Mouse (Mus musculus): Measurements from ENCODE around the gene Vps13a. TPM values are rescaled to one million over a fixed set of nuclear protein-coding genes. Genes with fewer than 3 reads are reported as not detected.
A peak's percentile ranks its signal among the peaks of the same experiment; 100 is the strongest.
"Not testable (repeated sequence)": the region's sequence is repeated elsewhere in the genome, so short reads cannot be mapped to it uniquely, and the experiment has no call there.

Vps13a gene
- polyA plus RNA-seq, 1 experiment = 3.1 TPM

DNA sequence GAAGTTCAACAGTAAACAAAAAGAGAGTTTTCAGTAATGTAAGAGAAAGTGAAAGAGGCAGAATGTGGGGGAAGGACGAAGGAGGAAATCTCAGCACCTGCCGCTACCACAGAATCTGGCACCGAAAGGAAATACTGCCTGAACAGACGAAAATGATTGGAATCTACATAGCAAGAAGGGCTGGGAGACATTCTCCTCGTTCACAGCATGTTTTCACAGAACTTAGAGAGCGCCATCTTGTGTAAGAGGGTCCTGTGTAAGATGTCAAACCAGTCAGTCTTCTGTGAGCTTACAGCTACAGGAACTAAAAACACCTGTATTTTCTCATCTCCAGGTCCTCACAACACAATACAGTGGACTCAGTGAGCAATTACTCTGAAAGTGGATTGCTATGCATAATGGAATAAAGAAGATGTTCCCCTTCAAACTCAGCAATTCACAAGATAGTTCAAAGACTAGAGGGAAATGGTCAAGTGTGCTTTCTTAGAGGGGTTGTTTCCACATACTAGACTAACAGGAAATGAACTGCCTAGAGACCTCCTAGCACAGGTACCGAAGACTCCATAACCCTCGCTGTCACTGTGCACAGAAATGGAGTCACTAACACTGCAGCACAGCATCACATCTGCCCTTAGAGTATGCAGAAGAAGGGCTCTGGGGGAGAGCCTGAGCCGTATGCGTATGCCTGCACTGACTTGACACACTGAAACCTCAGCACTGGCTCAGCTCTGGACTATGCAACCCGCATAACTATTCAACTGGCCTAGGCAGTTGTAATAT, 7.3 kb downstream of the Vps13a start:
- Histone ChIP-seq H3K27me3 (replicated peaks) (no peaks in the 10 kb centered on the region), H3K36me3 (replicated peaks; ENCODE audit: low read length) (peaks cover 11% of the 10 kb centered on the region), H3K4me3 (replicated peaks) (peak overlapping the region; percentile 86), H3K4me1 (peaks cover 82% of the 10 kb centered on the region), H3K9me3 (no peaks in the 10 kb centered on the region)
- TF ChIP-seq GATA1 (IDR thresholded peaks at IDR 0.05; ENCODE audit: borderline replicate concordance, low read length) (no peak), FLI1 (IDR thresholded peaks at IDR 0.05; ENCODE audit: low read length) (no peak)

GRCm38 (mm10) chr19:16767407-16767806, 13.3 kb downstream of the Vps13a start:
- peak overlapping the region; percentile 86 for H3K4me3 ChIP-seq (replicated peaks)
- no peaks in the 10 kb centered on the region for H3K9me3 ChIP-seq
- TF ChIP-seq FLI1 (IDR thresholded peaks at IDR 0.05; ENCODE audit: low read length) (no peak), GATA1 (IDR thresholded peaks at IDR 0.05; ENCODE audit: borderline replicate concordance, low read length) (peak; percentile 91; the same call in 2 of the 3 replicates)

DNA sequence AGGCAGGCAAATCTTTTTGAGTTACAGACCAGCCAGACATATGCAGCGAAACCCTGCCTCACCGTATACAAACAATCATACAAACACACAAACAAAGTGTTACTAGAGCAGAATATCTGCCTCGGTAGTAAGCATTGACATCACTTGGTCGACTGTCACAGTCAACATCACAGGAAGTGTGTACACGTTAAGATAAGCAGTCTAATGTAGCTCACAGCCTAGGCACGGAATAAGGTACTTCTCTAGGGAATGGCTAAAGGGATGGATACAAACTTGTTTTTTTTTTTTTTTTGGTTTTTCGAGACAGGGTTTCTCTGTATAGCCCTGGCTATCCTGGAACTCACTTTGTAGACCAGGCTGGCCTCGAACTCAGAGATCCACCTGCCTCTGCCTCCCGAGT, 23.3 kb downstream of the Vps13a start:
- Histone ChIP-seq H3K36me3 (replicated peaks; ENCODE audit: low read length) (peaks cover 48% of the 10 kb centered on the region), H3K4me1 (peaks cover 43% of the 10 kb centered on the region), H3K4me3 (replicated peaks) (peak overlapping the region; percentile 67)
- H3K9me3 ChIP-seq; H3K27me3 ChIP-seq (replicated peaks): not testable (repeated sequence)
- TF ChIP-seq GATA1 (IDR thresholded peaks at IDR 0.05; ENCODE audit: borderline replicate concordance, low read length) = peak; percentile 47; the same call in 1 of the 3 replicates

More at GRCm38 (mm10) chr19:16767407-16767806, 13.3 kb downstream of the Vps13a start:
- peaks cover 71% of the 10 kb centered on the region for H3K4me1 ChIP-seq
- H3K36me3 ChIP-seq (replicated peaks; ENCODE audit: low read length) = peaks cover 30% of the 10 kb centered on the region
- no peaks in the 10 kb centered on the region for H3K27me3 ChIP-seq (replicated peaks)

- no peaks in the 10 kb centered on the region for H3K27me3 ChIP-seq (replicated peaks)
- TF ChIP-seq GATA1 (IDR thresholded peaks at IDR 0.05; ENCODE audit: borderline replicate concordance, low read length) (no peak), FLI1 (IDR thresholded peaks at IDR 0.05; ENCODE audit: low read length) (no peak)
- H3K36me3 ChIP-seq (replicated peaks; ENCODE audit: low read length) = peaks cover 61% of the 10 kb centered on the region
- H3K4me1 ChIP-seq = peaks cover 40% of the 10 kb centered on the region
- H3K9me3 ChIP-seq = no peaks in the 10 kb centered on the region
- H3K4me3 ChIP-seq (replicated peaks) = no peak overlapping the region
Observed at GRCm38 (mm10) chr19:16755854-16756253, 24.9 kb downstream of the Vps13a start.

DNA sequence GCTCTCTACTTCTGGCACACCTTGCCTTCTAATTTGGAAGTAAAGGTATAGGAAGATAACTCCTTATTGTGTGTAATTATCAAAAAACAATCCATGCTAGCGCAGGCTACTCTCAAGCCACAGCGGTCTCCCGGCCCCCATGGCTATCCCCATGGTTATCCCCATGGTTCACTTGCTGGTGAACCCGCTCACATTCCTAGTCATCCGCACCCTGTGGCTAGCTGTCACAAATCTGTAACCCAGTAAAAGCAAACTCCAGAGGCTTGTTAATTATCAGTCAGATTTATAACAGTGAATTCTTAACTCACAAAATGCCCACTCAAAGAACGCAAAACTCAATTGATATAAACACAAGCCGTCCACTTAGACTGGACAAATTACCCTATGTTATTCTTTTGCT, 25.5 kb downstream of the Vps13a start:
- TF ChIP-seq FLI1 (IDR thresholded peaks at IDR 0.05; ENCODE audit: low read length) (no peak), GATA1 (IDR thresholded peaks at IDR 0.05; ENCODE audit: borderline replicate concordance, low read length) (no peak)
- no peak overlapping the region for H3K4me3 ChIP-seq (replicated peaks)
- H3K4me1 ChIP-seq = peaks cover 35% of the 10 kb centered on the region
- no peaks in the 10 kb centered on the region for H3K27me3 ChIP-seq (replicated peaks)
- peaks cover 64% of the 10 kb centered on the region for H3K36me3 ChIP-seq (replicated peaks; ENCODE audit: low read length)
- H3K9me3 ChIP-seq = no peaks in the 10 kb centered on the region

DNA sequence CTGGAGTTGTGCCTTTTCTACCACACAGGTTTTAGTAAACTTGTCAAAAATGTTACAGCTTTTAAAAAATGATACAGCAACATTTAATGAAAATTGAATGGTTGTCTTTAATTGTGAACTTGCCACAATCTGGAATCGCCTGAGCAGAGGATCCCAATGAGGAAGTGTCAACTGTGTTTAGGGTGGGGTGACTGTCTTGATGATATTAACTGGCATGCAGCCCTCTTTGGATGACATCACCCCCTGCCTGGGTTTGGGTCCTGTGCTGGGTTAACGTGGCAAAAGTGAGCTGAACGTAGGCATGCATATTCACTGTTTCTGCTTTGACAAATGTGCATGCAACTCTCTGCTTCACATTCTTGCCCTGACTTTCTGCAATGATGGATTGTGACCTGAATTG, 27.6 kb downstream of the Vps13a start:
- H3K4me1 ChIP-seq = peaks cover 23% of the 10 kb centered on the region
- no peak for TF ChIP-seq FLI1 (IDR thresholded peaks at IDR 0.05; ENCODE audit: low read length)
- no peak for TF ChIP-seq GATA1 (IDR thresholded peaks at IDR 0.05; ENCODE audit: borderline replicate concordance, low read length)
- no peak overlapping the region for H3K4me3 ChIP-seq (replicated peaks)
- H3K27me3 ChIP-seq (replicated peaks) = no peaks in the 10 kb centered on the region
- H3K36me3 ChIP-seq (replicated peaks; ENCODE audit: low read length) = peaks cover 75% of the 10 kb centered on the region
- no peaks in the 10 kb centered on the region for H3K9me3 ChIP-seq

- H3K9me3 ChIP-seq = no peaks in the 10 kb centered on the region
- H3K36me3 ChIP-seq (replicated peaks; ENCODE audit: low read length) = peaks cover 89% of the 10 kb centered on the region
- no peak for TF ChIP-seq FLI1 (IDR thresholded peaks at IDR 0.05; ENCODE audit: low read length)
- no peak for TF ChIP-seq GATA1 (IDR thresholded peaks at IDR 0.05; ENCODE audit: borderline replicate concordance, low read length)
- no peaks in the 10 kb centered on the region for H3K27me3 ChIP-seq (replicated peaks)
- no peak overlapping the region for H3K4me3 ChIP-seq (replicated peaks)
- peaks cover 24% of the 10 kb centered on the region for H3K4me1 ChIP-seq
Observed at GRCm38 (mm10) chr19:16736854-16737253, 43.9 kb downstream of the Vps13a start.

- H3K36me3 ChIP-seq (replicated peaks; ENCODE audit: low read length) = peaks cover 71% of the 10 kb centered on the region
Observed at GRCm38 (mm10) chr19:16728729-16729128, 52.0 kb downstream of the Vps13a start.

GRCm38 (mm10) chr19:16715249-16715648, 65.5 kb downstream of the Vps13a start:
- TF ChIP-seq GATA1 (IDR thresholded peaks at IDR 0.05; ENCODE audit: borderline replicate concordance, low read length) = no peak
- no peak for TF ChIP-seq FLI1 (IDR thresholded peaks at IDR 0.05; ENCODE audit: low read length)

More at GRCm38 (mm10) chr19:16728729-16729128, 52.0 kb downstream of the Vps13a start:
- H3K4me3 ChIP-seq (replicated peaks) = no peak overlapping the region
- H3K4me1 ChIP-seq = no peaks in the 10 kb centered on the region; the same call in 1 of the 2 replicates
- no peaks in the 10 kb centered on the region for H3K9me3 ChIP-seq
- no peak for TF ChIP-seq GATA1 (IDR thresholded peaks at IDR 0.05; ENCODE audit: borderline replicate concordance, low read length)
- TF ChIP-seq FLI1 (IDR thresholded peaks at IDR 0.05; ENCODE audit: low read length) = no peak
- no peaks in the 10 kb centered on the region for H3K27me3 ChIP-seq (replicated peaks)

GRCm38 (mm10) chr19:16701790-16702189, 78.9 kb downstream of the Vps13a start:
- Histone ChIP-seq H3K36me3 (replicated peaks; ENCODE audit: low read length) (peaks cover 44% of the 10 kb centered on the region), H3K4me3 (replicated peaks) (no peak overlapping the region), H3K27me3 (replicated peaks) (no peaks in the 10 kb centered on the region), H3K4me1 (peaks cover 9% of the 10 kb centered on the region), H3K9me3 (no peaks in the 10 kb centered on the region)
- TF ChIP-seq FLI1 (IDR thresholded peaks at IDR 0.05; ENCODE audit: low read length) = no peak

More at GRCm38 (mm10) chr19:16715249-16715648, 65.5 kb downstream of the Vps13a start:
- Histone ChIP-seq H3K4me3 (replicated peaks) (no peak overlapping the region), H3K4me1 (no peaks in the 10 kb centered on the region), H3K27me3 (replicated peaks) (no peaks in the 10 kb centered on the region), H3K9me3 (peaks cover 6% of the 10 kb centered on the region), H3K36me3 (replicated peaks; ENCODE audit: low read length) (peaks cover 82% of the 10 kb centered on the region)
